Mouse (Mus musculus) lung, postnatal 0 days (tissue): Measurements from ENCODE around the gene Usp47.

ENCODE experiments used
- CTCF ChIP-seq: IDR thresholded peaks from 2 replicates; pipeline ENCODE4 v1.5.1; 2016; ENCODE audit warnings: antibody characterized with exemption, mild to moderate bottlenecking
- EP300 ChIP-seq: IDR thresholded peaks from 2 replicates; pipeline ENCODE4 v1.6.1; 2016; ENCODE audit warnings: antibody characterized with exemption, mild to moderate bottlenecking, control low read depth

- TF ChIP-seq CTCF: no peak
- TF ChIP-seq EP300: no peak
Measured at GRCm38 (mm10) chr7:112128810-112129209, 105.5 kb downstream of the Usp47 start.
